Mouse (Mus musculus): ENCODE data around the gene Mvd.

DNA sequence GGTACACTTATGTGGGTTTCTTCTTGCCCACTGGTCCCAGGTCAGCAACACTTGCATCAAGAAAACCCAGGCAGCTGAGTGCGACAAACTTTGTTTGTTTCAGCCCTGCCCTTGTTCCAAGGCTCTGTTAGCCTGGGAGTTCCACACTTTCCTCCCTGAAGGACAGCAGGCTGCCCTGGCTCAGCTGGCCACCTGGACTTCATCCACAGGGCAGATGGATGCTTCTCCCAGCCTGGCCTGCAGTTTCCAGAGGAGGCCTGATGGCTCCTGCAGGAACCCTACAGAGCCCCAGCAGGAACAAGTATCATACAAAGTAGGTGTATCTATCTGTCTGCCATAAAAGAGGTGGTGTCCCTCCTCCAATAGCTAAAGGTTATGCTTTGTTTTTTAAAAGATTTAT lies 1.9 kb downstream of the Mvd start:
- TF ChIP-seq EP300 (IDR thresholded peaks at IDR 0.05; ENCODE audit: low read depth), result no peak
- no peak for TF ChIP-seq CTCF (IDR thresholded peaks at IDR 0.05; ENCODE audit: low read depth)

Measured in heart, postnatal 0 days (tissue).